Mouse (Mus musculus): ENCODE results near the gene Nckipsd.
A peak's percentile ranks its signal among the peaks of the same experiment; 100 is the strongest.

The Nckipsd gene

DNA sequence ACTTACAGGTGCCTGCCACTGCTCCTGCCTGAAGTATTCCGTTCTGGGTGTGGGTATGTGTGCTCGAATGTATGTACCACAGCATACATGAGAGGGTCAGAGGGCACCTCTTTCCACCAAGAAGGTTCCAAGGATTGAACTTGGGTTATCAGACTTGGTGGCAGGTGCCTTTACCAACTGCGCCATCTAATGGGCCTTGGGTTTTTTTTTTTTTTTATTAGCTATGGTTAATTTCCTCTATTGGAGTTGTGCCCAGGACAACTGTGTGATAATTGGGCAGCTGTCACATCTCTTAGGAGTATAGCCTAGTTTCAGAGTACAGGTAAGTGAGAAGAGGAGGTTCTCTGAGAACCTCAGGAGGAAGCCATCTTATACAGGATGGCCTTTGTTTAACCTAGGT lies 8.6 kb upstream of the Nckipsd start:
- DNase-seq (ENCODE audit: low spot score), result no peak

DNA sequence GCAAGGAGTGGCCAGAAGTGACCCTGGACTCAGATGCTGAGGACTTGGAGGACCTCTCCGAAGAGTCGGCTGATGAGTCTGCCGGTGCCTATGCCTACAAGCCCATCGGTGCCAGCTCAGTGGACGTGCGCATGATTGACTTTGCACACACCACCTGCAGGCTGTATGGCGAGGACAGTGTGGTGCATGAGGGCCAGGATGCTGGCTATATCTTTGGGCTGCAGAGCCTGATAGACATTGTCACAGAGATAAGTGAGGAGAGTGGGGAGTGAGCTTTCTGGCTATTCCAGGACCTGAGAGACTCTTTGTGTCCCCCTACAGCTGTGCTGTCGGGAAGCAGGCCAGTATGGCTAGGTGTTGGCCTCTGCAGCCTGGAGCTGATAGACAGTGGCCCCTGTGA lies 2.4 kb upstream of the Nckipsd start:
- DNase-seq (ENCODE audit: low spot score), result no peak

- no peak for DNase-seq (ENCODE audit: low spot score)
Measured at GRCm38 (mm10) chr9:108806379-108806778, 1.8 kb upstream of the Nckipsd start.

DNA sequence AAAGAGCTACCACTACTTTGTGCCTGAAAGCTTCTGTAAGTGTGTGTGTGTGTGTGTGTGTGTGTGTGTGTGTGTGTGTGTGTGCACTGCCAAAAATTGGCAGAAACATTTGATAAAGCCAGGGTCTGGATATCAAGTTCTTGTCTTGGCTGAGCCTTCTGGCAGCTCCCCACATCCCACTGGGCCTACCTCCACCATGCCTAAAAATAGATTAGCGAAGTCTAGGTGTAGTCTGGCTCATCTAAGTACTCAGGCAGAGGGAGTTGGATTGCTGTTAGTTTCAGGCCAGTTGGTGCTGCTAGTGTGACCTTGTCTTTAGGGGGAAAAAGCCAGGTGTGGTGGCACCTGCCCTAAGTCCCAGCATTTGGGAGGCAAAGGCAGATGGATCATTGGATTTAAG lies 1.3 kb upstream of the Nckipsd start:
- DNase-seq (ENCODE audit: low spot score), result no peak

DNA sequence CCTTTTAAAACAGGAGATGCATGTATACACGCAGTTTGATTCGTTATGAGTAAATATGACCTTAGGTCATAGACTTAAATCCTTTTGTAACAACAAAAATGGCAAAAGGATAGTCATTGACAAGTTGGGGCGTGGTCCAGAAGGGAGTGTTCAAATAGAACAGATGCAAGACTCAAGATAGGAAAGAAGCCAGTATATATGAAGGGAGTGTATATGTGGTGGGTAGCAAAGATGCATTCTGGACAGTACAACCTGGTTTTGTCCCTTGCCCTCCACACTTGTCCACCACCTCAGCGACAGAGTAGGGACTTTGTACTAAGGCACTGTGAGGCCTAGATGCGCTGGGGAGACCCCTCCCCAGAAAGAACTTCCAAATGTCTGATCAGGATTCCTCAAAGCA lies 494 bp upstream of the Nckipsd start:
- no peak for DNase-seq (ENCODE audit: low spot score)

- DNase-seq (ENCODE audit: low spot score), result no peak
Measured at GRCm38 (mm10) chr9:108809188-108809587, 1.0 kb downstream of the Nckipsd start.

DNA sequence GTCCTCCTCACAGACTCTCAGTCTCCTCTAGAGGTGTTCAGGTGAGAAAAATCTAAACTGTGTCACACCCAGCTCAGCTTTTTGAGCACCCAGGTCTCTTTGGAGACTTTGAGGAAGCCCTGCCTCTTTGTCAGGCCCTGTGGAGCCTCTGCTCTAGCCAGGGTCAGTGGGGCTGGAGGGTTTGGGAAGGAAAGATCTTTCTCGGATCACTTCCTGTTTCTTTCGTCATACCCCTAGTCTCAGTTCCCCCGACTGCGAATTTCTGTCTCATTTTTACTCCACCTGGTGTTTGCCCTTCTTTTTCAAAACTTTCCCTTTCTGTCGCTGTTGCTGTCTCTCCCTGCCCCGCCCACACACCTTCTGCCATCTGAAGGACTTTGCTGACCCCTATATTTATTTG lies 1.6 kb downstream of the Nckipsd start:
- DNase-seq (ENCODE audit: low spot score), result no peak

GRCm38 (mm10) chr9:108810516-108810915 lies 2.3 kb downstream of the Nckipsd start:
- no peak for DNase-seq (ENCODE audit: low spot score)

DNA sequence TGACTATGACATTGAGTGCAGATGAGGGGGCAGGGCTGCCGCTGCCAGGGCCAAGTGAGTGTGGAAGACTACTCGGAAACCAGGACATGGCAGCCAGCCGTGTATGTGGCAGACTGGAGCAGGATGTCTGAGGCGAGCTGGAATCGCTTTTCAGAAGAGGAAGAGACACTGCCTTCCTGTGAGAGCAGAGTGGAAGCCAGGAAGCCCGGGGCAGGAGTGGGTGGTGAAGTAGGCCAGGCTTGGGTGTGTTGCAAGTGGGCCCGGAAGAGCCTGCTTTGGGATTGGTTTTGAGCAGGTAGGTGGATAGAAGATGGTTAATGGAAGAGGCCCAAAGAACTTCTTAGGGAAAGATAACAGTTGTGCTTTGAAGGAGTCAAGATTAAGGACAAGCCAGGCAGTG lies 7.4 kb downstream of the Nckipsd start:
- DNase-seq (ENCODE audit: low spot score), result no peak

DNA sequence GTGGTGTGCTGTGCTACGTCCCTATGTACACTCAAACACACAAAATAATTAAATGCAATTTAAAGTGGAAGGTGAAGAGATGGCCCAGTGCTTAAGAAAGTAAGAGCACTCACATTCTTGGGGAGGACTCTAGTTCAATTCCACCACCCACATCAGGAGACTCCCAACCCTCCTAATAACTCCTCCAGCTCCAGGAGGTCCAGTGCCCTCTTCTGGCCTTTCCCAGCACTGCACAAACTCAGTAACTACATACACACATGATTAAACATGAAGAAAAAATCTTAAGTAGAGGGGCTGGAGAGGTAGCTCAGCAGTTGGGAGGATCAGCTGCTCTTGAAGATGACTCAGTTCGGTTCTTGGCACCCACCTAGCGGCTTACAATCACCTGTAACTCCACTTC lies 11.3 kb downstream of the Nckipsd start:
- no peak for DNase-seq (ENCODE audit: low spot score)

- DNase-seq (ENCODE audit: low spot score), result no peak
Measured at GRCm38 (mm10) chr9:108820077-108820476, 11.9 kb downstream of the Nckipsd start.

- no peak for DNase-seq (ENCODE audit: low spot score)
Measured at GRCm38 (mm10) chr9:108824144-108824685, 16.0 kb downstream of the Nckipsd start.

- DNase-seq (ENCODE audit: low spot score), result peak; percentile 64
Measured at GRCm38 (mm10) chr9:108824755-108825413, 16.7 kb downstream of the Nckipsd start.

DNA sequence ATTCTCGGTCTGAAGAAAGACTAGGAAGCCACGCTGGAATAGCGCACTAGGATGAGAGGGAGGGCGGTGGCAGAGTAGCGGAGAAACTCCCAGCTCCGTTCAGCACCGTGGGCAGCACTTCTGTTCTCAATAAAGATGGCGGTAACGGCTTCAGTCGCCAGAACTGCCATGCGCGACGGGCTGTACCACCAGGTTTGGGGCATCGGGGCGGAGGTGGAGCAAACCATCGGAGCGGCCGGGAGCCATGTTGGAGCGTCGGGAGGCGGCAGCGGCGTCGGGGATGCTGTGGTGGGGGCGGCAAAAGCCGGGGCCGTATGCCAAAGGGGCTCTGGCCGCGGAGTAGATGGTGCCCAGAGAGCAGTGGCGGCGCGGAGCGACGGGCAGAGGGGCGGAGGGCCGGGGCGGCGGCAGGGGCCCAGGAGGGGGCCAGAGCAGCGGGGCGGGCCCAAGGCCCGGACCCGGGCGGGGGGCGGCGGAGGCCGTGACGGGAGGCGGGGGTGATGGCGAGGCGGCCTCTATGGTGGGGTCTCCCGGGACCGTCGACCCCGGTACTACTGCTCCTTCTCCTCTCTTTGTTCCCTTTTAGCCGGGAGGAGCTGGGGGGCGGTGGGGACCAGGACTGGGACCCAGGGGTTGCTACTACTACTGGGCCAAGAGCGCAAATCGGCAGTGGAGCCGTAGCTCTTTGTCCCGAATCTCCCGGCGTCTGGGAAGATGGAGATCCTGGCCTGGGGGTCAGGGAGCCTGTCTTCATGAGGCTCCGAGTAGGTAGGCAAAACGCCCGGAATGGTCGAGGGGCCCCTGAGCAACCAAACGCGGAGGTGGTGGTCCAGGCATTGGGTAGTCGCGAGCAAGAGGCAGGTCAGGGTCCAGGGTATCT lies 17.9 kb downstream of the Nckipsd start, which contains the start of gene Celsr3:
Gene Celsr3 (plus strand): TSS at position 501 of the 880 bp plus-strand sequence.
- peak; percentile 84 for DNase-seq (ENCODE audit: low spot score)

- peak; percentile 66 for DNase-seq (ENCODE audit: low spot score)
Measured at GRCm38 (mm10) chr9:108826700-108827340, 18.7 kb downstream of the Nckipsd start.

DNA sequence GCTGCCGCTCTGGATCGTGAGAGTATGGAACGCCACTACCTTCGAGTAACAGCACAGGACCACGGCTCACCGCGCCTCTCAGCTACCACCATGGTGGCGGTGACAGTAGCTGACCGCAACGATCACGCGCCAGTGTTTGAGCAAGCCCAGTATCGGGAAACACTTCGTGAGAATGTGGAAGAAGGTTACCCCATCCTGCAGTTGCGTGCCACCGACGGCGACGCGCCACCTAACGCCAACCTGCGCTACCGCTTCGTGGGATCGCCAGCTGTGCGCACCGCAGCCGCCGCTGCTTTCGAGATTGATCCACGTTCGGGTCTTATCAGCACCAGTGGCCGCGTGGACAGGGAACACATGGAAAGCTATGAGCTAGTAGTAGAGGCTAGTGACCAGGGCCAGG lies 19.3 kb downstream of the Nckipsd start:
- no peak for DNase-seq (ENCODE audit: low spot score)

DNA sequence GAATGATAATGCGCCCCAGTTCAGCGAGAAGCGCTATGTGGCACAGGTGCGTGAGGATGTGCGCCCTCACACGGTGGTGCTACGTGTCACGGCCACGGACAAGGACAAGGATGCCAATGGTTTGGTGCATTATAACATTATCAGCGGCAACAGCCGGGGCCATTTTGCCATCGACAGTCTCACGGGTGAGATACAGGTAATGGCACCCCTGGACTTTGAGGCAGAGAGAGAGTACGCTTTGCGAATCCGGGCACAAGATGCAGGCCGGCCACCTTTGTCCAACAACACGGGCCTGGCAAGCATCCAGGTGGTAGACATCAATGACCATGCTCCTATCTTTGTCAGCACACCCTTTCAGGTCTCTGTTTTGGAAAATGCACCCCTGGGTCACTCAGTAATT lies 19.7 kb downstream of the Nckipsd start:
- DNase-seq (ENCODE audit: low spot score), result no peak

GRCm38 (mm10) chr9:108831637-108832036 lies 23.5 kb downstream of the Nckipsd start:
- no peak for DNase-seq (ENCODE audit: low spot score)

GRCm38 (mm10) chr9:108832390-108833108 lies 24.4 kb downstream of the Nckipsd start:
- DNase-seq (ENCODE audit: low spot score), result peak; percentile 91

DNA sequence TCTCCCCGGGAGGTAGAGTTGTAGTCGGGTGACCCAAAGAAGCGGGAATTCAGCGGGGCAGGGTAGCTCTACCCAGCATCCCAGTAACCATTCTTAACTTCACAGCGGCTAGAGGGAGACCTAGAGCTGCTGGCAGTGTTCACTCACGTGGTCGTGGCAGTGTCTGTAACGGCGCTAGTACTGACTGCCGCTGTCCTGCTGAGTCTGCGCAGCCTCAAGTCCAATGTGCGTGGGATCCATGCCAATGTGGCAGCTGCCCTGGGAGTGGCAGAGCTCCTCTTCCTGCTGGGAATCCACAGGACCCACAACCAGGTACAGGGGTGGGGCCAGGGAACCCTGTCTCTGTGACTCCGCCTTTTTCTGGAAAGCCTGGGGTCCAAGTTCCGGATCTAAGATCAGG lies 34.8 kb downstream of the Nckipsd start:
- DNase-seq (ENCODE audit: low spot score), result no peak

GRCm38 (mm10) chr9:108845390-108845789 lies 37.2 kb downstream of the Nckipsd start:
- no peak for DNase-seq (ENCODE audit: low spot score)

DNA sequence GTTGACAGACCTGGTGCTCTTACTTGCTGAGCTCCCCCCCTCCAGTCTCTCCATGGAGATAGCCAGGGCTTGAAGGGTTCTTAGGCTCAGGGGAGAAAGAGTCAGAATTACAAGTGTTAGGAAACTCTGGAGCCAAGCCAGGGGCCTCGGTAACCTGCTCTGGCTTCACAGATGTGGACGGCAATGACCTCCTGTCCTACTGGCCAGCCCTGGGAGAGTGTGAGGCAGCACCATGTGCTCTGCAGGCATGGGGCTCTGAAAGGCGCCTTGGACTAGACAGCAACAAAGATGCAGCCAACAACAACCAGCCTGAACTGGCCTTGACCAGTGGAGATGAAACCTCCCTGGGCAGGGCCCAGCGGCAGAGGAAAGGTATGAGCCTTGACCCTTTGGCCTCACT lies 39.2 kb downstream of the Nckipsd start:
- DNase-seq (ENCODE audit: low spot score), result no peak
